Mouse (Mus musculus) embryo, embryonic 9.5 days (tissue): ENCODE measurements around the gene Lhfpl3.

Source experiments
- DNase-seq: peaks from one replicate; pipeline ENCODE4 v3.0.0-alpha.2; 2017; ENCODE audit errors: extremely low spot score

Gene Lhfpl3

GRCm38 (mm10) chr5:22926171-22926570 lies 180.3 kb downstream of the Lhfpl3 start:
- no peak for DNase-seq

GRCm38 (mm10) chr5:22928746-22929145 lies 182.9 kb downstream of the Lhfpl3 start:
- no peak for DNase-seq

- peak; percentile 16 for DNase-seq
Observed at GRCm38 (mm10) chr5:22943306-22943705, 197.4 kb downstream of the Lhfpl3 start.

- DNase-seq = no peak
Observed at GRCm38 (mm10) chr5:22963300-22963699, 217.4 kb downstream of the Lhfpl3 start.

GRCm38 (mm10) chr5:22986771-22987170 lies 240.9 kb downstream of the Lhfpl3 start:
- no peak for DNase-seq

- no peak for DNase-seq
Observed at GRCm38 (mm10) chr5:22999811-23000210, 254.0 kb downstream of the Lhfpl3 start.

- no peak for DNase-seq
Observed at GRCm38 (mm10) chr5:23003123-23003797, 257.4 kb downstream of the Lhfpl3 start.

- DNase-seq = no peak
Observed at GRCm38 (mm10) chr5:23006207-23006606, 260.3 kb downstream of the Lhfpl3 start.

- DNase-seq = no peak
Observed at GRCm38 (mm10) chr5:23010460-23010859, 264.6 kb downstream of the Lhfpl3 start.

- DNase-seq = no peak
Observed at GRCm38 (mm10) chr5:23013997-23014396, 268.1 kb downstream of the Lhfpl3 start.

GRCm38 (mm10) chr5:23015587-23016335 lies 269.9 kb downstream of the Lhfpl3 start:
- DNase-seq = no peak

GRCm38 (mm10) chr5:23034944-23035726 lies 289.3 kb downstream of the Lhfpl3 start:
- no peak for DNase-seq

- DNase-seq = no peak
Observed at GRCm38 (mm10) chr5:23035727-23036029, 289.8 kb downstream of the Lhfpl3 start.

GRCm38 (mm10) chr5:23040429-23040828 lies 294.6 kb downstream of the Lhfpl3 start:
- DNase-seq = no peak

GRCm38 (mm10) chr5:23042862-23043261 lies 297.0 kb downstream of the Lhfpl3 start:
- no peak for DNase-seq

GRCm38 (mm10) chr5:23049083-23049663 lies 303.3 kb downstream of the Lhfpl3 start:
- DNase-seq = no peak

- DNase-seq = no peak
Observed at GRCm38 (mm10) chr5:23051458-23051857, 305.6 kb downstream of the Lhfpl3 start.

- DNase-seq = no peak
Observed at GRCm38 (mm10) chr5:23094894-23095293, 349.0 kb downstream of the Lhfpl3 start.

GRCm38 (mm10) chr5:23106536-23106935 lies 360.7 kb downstream of the Lhfpl3 start:
- DNase-seq = no peak

- no peak for DNase-seq
Observed at GRCm38 (mm10) chr5:23111307-23111706, 365.4 kb downstream of the Lhfpl3 start.

GRCm38 (mm10) chr5:23114249-23114648 lies 368.4 kb downstream of the Lhfpl3 start:
- no peak for DNase-seq

GRCm38 (mm10) chr5:23126851-23127250 lies 381.0 kb downstream of the Lhfpl3 start:
- no peak for DNase-seq
